Mouse (Mus musculus): ENCODE results near the gene Nipa2.
"Not testable (repeated sequence)": the region's sequence is repeated elsewhere in the genome, so short reads cannot be mapped to it uniquely, and the experiment has no call there.

Gene Nipa2

DNA sequence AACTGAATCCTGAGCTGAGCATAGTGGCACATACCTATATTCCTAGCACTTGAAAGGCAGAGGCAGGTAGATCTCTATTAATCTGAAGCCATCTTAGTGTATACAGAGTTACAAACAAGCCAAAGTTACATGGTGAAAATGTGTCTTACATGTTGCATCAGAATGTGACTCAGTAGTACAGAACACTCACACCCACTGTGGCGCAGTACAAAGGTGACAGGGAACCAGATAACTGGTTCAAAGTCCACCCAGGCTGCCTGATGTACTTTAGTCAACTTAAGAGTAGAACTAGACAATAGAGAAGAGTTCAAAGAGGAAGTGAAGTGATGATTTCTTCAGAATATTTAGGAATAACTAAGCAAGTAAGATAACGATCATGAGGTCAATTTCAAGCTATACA, 27.3 kb downstream of the Nipa2 start:
- DNase-seq, result no peak

DNA sequence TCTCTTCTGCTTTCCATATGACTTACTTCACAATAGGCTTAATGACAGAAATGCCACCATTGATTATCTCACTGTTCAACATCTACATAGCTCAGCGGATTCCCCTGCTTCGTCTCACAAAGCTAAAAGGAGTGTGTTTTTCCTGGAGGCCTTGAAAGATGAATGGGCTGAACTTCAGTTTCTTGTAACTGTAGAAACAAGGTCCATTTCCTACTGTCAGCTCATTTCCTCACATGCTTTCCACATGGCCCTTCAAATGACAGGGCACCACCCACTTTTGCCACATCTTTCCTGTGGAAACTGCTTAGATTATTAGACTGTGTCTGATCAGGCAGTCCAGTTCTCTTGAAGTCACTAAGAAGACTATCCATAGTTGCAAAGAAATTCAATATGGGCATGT, 33.6 kb downstream of the Nipa2 start:
- DNase-seq, result no peak

DNA sequence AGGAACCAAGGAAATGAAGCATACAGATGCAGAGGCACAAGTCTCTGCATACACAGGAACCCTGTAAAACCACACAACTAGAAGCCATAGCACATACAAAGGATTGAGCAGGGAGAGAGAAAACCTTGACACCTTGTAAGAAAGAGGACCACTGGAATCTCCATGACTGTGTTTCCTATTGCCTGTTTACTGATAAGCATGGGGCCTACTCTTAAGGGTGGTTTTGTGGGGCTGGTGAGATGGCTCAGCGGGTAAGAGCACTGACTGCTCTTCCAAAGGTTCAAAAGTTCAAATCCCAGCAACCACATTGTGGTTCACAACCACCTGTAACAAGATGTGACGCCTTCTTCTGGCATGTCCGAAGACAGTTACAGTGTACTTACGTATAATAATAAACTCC, 35.0 kb downstream of the Nipa2 start:
- DNase-seq, result no peak

DNA sequence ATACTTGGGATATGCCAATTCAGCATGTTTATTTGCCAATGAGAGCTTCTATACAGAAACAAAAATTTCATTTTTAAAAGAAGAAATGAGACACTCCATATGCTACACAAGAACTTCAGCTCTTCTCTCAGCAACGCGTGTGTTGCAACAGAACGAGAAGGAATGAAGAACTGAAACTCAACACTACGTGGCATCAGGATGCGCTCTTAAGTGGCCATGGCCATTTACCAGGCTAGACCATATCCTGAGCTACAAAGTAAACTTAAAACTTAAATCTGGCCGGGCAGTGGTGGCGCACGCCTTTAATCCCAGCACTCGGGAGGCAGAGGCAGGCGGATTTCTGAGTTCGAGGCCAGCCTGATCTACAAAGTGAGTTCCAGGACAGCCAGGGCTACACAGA, 43.9 kb downstream of the Nipa2 start:
- not testable (repeated sequence) for DNase-seq

DNA sequence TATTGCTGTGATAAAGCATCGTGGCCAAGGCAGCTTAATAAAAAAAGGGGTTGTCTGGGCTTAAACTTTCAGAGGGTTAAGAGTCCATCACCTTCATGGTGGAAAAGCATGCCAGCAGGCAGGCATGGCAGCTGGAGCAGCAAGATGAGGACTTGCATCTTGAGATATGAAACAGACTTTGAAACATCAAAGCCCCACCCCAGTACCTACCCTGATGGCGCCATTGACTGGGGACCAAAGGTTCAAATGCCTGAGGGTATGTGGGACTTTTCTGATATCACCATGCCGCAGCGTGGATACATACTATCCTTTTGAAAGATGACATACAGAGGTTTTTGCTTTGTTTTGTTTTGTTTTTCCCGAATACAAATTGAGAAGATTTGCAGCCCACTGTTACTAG, 50.2 kb downstream of the Nipa2 start:
- no peak for DNase-seq

DNA sequence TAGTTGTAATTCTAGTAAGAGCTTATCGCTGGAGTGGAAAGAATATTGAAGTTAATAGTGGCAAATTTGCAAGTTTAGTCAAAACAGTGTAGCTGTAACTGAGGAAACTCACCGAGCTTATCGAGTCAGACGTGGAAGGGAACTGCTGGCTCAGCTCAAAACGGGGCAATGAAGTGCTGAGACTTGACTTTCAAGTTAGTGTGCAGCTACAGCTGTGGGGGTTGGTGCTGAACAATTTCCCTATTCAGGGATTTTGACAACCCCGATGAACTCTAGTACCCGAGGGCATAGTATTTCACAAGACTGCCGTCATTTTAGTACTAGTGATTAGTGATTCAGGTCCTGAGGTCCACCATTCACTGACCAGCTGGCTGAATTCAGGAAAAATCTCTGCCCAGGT, 50.9 kb downstream of the Nipa2 start:
- no peak for DNase-seq

DNA sequence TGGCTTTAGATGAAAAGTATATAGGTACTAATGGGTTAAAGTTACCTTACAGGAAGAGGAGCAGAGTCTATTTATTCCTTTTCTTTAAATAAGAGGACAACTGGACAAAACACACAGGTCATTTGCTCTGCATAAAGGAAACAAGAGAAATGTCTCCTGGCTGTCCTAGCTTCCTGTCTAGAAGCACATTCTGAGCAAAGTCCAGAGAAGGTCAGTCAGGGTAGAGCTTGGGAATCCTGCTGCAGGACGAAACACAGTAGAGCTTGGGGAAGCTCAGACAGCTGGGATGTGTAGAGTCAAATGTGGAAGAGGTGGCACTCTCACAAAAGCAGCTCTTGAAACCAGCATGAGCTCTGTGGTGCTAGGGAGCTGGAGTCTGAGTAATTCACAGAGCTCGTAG, 51.9 kb downstream of the Nipa2 start:
- no peak for DNase-seq

DNA sequence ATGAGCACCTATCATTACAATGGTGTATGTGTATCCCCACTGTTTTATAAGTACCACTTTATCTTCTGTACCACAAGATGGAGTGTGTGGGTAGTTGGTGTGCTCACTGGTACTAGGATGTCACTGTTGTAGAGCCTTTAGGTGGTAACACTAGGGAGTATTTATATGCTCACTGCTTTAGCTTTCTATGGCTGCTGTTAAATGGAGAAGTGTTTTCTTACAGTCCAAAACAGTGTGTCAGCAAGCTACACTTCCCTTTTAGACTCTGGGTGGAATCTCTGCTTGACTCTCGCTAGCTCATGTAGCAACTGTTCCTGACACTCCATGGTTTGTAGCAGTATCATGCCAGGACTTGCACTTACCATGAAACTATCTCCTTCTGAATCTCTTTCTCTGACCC, 52.8 kb downstream of the Nipa2 start:
- no peak for DNase-seq

DNA sequence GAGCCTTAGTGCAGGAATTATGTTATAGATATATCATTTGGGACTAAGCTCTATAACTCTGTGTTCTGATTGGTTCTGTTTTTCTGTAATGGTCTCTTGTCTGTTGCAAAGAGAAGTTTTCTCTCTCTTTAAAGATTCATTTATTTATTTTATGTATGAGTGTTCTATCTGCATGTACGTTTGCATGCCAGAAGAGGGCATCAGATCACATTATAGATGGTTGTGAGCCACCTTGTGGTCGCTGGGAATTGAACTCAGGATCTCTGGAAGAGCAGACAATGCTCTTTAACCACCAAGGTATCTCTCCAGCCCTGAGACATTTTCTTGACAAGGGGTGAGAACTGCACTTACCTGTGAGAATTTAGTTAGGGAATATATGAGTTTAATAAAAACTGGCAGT, 56.8 kb downstream of the Nipa2 start:
- no peak for DNase-seq

DNA sequence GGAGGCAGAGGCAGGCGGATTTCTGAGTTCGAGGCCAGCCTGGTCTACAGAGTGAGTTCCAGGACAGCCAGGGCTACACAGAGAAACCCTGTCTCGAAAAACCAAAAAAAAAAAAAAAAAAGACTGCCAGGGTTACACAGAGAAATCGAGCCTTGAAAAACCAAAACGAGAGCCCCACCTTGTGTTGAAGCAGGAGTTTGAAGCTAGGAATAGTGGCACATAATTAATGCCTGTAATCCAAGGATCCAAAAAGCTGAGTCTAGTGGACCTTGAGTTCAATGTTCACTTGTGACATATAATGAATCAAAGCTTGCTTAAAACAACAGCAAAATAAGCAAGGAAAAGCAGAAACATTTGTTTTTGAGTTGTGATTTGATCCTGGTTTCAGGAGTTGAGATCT, 58.5 kb downstream of the Nipa2 start:
- DNase-seq, result no peak

DNA sequence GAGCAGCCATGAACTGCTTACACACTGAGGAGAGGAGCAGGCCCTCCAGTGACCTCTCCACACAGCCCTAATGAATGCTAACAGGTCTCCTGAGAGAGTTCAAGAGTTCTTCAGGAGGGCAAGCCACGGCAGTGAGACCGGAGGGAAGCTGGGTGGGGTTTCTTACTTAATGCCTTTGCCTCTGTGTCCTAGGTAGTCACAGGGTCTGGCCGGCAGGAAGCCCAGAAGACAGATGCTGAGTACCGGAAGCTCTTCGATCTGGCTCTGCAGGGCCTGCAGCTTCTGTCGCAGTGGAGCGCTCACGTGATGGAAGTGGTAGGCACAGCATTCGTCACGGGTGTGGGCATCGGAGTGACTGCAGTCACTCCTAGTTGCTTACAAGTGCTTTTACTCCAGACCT, 70.5 kb downstream of the Nipa2 start:
- no peak for DNase-seq

DNA sequence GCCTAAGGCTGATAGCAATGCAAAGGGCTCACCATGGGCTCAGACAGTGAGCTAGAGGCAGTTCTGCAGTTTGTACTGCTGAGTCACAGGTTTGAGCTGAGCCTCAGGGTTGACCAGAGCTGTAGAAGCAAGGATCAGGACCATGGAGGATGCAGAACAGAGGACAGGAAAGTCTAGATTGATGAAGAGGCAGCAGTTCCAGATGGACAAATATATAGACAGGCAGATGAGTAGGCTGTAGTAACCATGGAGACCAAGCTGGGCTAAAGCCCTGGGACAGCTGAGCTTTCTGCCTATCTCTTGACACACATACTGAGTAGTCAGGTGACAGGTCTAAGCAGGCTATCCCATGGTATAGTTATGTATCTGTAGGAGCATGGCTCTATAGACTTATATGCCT, 71.5 kb downstream of the Nipa2 start:
- no peak for DNase-seq

DNA sequence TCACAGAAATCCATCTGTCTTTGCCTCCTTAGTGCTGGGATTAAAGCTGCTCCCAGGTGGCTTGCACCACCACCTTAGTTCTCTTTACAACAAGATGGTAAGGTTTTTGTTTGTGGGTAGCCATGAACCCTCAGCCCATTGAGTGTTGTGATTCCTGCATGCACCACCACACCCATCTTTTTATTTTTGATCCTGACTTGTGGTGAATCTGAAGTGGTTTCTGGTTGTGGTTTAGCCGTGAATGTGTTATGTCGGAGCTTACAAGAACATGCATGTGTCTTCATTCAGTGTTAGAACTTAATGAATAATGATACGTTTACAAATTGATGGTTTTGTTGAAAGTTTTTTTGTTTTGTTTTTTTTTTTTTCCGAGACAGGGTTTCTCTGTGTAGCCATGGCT, 72.3 kb downstream of the Nipa2 start:
- DNase-seq, result no peak

DNA sequence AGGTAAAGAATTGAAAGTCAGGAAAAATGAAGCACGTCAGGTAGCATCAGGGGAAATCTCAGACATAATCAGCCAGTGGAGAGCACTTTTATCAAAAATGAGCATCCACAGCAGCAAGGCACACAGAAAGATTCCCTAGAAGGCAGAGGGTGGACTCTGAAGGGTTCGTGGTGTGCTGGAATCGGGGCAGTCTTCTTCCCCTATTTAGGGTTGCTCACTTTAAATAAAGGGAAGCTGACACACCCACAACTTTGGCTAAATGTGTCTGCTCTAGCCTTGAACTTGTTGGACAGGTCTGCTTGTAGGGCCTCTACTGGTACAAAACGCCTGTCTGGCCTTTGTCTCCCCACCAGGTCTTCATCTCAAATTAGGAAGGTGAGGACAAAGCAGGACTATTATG, 73.7 kb downstream of the Nipa2 start:
- DNase-seq, result no peak
